Comparison of ENCODE assay signal across 17 mouse cellular contexts in the genomic region with DNA sequence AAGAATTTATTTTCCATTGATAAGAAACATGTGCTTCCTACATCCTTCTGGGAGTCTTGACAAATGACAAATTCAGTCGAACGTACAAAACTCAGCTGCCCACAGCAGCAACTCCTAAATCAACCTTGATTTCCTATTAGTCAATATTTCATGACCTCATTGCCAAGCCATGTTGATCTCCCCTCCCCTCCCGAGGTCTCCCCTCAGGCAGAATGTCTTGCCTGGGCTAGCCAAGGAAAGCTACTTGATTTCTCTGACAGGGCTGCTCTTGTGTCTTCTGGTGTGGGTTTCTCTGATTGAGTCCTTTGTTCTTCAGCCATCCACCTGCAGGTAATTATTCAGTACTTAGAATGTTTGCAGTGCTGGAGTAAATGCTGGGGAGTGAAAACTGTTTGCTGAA. TPM values are rescaled to one million over a fixed set of nuclear protein-coding genes. Genes with fewer than 3 reads are reported as not detected.
DNase-seq lines count a peak whose midpoint lies in the region; ATAC-seq and TF ChIP-seq lines count a peak whose summit lies in the region.
"Had no signal": no experiment of that assay in that cellular context is flagged by ENCODE, and none has a peak within 500 bp of the region (broad histone marks: within the 10 kb centered on the region; RNA-seq: fewer than 3 reads in every experiment).

No protein-coding gene starts in this region.

- no peaks in the 10 kb centered on the region for H3K36me3 ChIP-seq in lung, embryonic 16.5 days (ENCODE audit: control insufficient read depth, insufficient read depth, low read length)
- H3K36me3 ChIP-seq in hindbrain, embryonic 12.5 days: no peaks in the 10 kb centered on the region
- H3K36me3 ChIP-seq: hindbrain, embryonic 13.5 days; kidney, embryonic 15.5 days; midbrain, embryonic 13.5 days had no signal

- ATAC-seq in lung, embryonic 16.5 days (ENCODE audit: low read depth): peak; percentile 32
- no peak for ATAC-seq in hindbrain, embryonic 12.5 days (ENCODE audit: low FRiP score)
- ATAC-seq: midbrain, embryonic 13.5 days had no signal

- no peak for TF ChIP-seq CTCF in embryonic fibroblast, embryonic 13.5 days (IDR thresholded peaks at IDR 0.05; ENCODE audit: borderline replicate concordance, insufficient read depth, low read length)

- TF ChIP-seq POLR2A in embryonic fibroblast, embryonic 13.5 days (IDR thresholded peaks at IDR 0.05; ENCODE audit: low read depth, low read length): no peak

- intact Hi-C loops in left cerebral cortex, postnatal 4 days (cut with DNase I): no loop called here

- H3K27ac ChIP-seq in lung, embryonic 16.5 days (ENCODE audit: low read length): peak overlapping the region; percentile 50
- peak overlapping the region; percentile 94 for H3K27ac ChIP-seq in embryonic fibroblast, embryonic 13.5 days (ENCODE audit: insufficient read depth, low read length)
- H3K27ac ChIP-seq in hindbrain, embryonic 12.5 days: no peak overlapping the region
- H3K27ac ChIP-seq: heart, adult 2 months; hindbrain, embryonic 13.5 days; kidney, embryonic 15.5 days; liver, embryonic 14.5 days; midbrain, embryonic 13.5 days had no signal

- H3K9me3 ChIP-seq in lung, embryonic 16.5 days (ENCODE audit: control insufficient read depth, low read length): no peaks in the 10 kb centered on the region
- H3K9me3 ChIP-seq in hindbrain, embryonic 12.5 days (replicated peaks): no peaks in the 10 kb centered on the region
- H3K9me3 ChIP-seq: hindbrain, embryonic 13.5 days; kidney, embryonic 15.5 days; midbrain, embryonic 13.5 days had no signal

- WGBS in lung, embryonic 16.5 days: 12% methylated on average over 3 of the region's 3 CpGs
- 57% methylated on average over 3 of the region's 3 CpGs for WGBS in hindbrain, embryonic 12.5 days

- peaks cover 24% of the 10 kb centered on the region for H3K4me1 ChIP-seq in lung, embryonic 16.5 days (replicated peaks; ENCODE audit: control insufficient read depth, insufficient read depth, low read length)
- peaks cover 41% of the 10 kb centered on the region for H3K4me1 ChIP-seq in embryonic fibroblast, embryonic 13.5 days (ENCODE audit: control insufficient read depth, insufficient read depth, low read length)
- H3K4me1 ChIP-seq in hindbrain, embryonic 12.5 days: peaks cover 17% of the 10 kb centered on the region

- no peaks in the 10 kb centered on the region for H3K27me3 ChIP-seq in lung, embryonic 16.5 days (ENCODE audit: control insufficient read depth, insufficient read depth, low read depth, low read length)
- no peaks in the 10 kb centered on the region for H3K27me3 ChIP-seq in hindbrain, embryonic 12.5 days
- H3K27me3 ChIP-seq: hindbrain, embryonic 13.5 days; kidney, embryonic 15.5 days; midbrain, embryonic 13.5 days had no signal

- H3K4me2 ChIP-seq in lung, embryonic 16.5 days (ENCODE audit: low read depth, low read length): no peak overlapping the region
- H3K4me2 ChIP-seq in hindbrain, embryonic 12.5 days (replicated peaks): no peak overlapping the region
- H3K4me2 ChIP-seq: hindbrain, embryonic 13.5 days; kidney, embryonic 15.5 days; midbrain, embryonic 13.5 days had no signal

- H3K4me3 ChIP-seq in lung, embryonic 16.5 days (ENCODE audit: low read length): no peak overlapping the region
- H3K4me3 ChIP-seq in embryonic fibroblast, embryonic 13.5 days (ENCODE audit: insufficient read depth, low read length): no peak overlapping the region
- no peak overlapping the region for H3K4me3 ChIP-seq in hindbrain, embryonic 12.5 days
- H3K4me3 ChIP-seq: heart, adult 2 months; hindbrain, embryonic 13.5 days; kidney, embryonic 15.5 days; midbrain, embryonic 13.5 days had no signal

- H3K9ac ChIP-seq in lung, embryonic 16.5 days (ENCODE audit: low read length): no peak overlapping the region
- no peak overlapping the region for H3K9ac ChIP-seq in hindbrain, embryonic 12.5 days
- H3K9ac ChIP-seq: hindbrain, embryonic 13.5 days; kidney, embryonic 15.5 days; liver, embryonic 14.5 days; midbrain, embryonic 13.5 days had no signal

- DNase-seq in lung, adult 18-20 months: no peak
- peak; percentile 54 for DNase-seq in embryo, embryonic 10.5 days (ENCODE audit: low spot score)
- peak; percentile 62 for DNase-seq in mesoderm, embryonic 11.5 days (ENCODE audit: low read depth, low spot score)
- DNase-seq in left cerebral cortex, postnatal 4 days: no peak
- DNase-seq: adrenal gland, adult 2 months; cerebellum, adult 11-12 months; cerebellum, postnatal 36 days; heart, adult 2 months; layer of hippocampus, postnatal 36 days; thymus, adult 18-20 months had no signal

RNA-seq across cellular contexts. Expression of a gene that starts 58.7 kb away (rescaled TPM):
- polyA plus RNA-seq in lung, embryonic 16.5 days (2015; fragmentation: Nextera tagmentation; extraction: Ambion mirVana): 758 and 782 TPM in 2 replicates
- polyA plus RNA-seq in embryonic fibroblast, embryonic 13.5 days (2011; ENCODE audit: insufficient read length, low read depth, missing spikeins): 2,470 and 3,105 TPM in 2 replicates
- polyA plus RNA-seq in hindbrain, embryonic 12.5 days (2016; fragmentation: Nextera tagmentation; extraction: Ambion mirVana): 396 and 527 TPM in 2 replicates
- total RNA-seq in left cerebral cortex, postnatal 4 days (2021): 100 to 1,000 TPM; 147 to 152 TPM

Comparison
In these comparisons a context has a peak if more than half of its experiments do, and no peak if none do; other contexts are left out.
1. DNase-seq: peak in embryo, embryonic 10.5 days (single experiment) and mesoderm, embryonic 11.5 days (single experiment); none in lung, adult 18-20 months (0 of 2) and left cerebral cortex, postnatal 4 days (single experiment).